Mouse (Mus musculus): Measurements from ENCODE around the gene Rab3il1. TPM values are rescaled to one million over a fixed set of nuclear protein-coding genes. Genes with fewer than 3 reads are reported as not detected.

Gene Rab3il1
- polyA plus RNA-seq, 1 experiment from 2014 or later = 24.5 TPM

DNA sequence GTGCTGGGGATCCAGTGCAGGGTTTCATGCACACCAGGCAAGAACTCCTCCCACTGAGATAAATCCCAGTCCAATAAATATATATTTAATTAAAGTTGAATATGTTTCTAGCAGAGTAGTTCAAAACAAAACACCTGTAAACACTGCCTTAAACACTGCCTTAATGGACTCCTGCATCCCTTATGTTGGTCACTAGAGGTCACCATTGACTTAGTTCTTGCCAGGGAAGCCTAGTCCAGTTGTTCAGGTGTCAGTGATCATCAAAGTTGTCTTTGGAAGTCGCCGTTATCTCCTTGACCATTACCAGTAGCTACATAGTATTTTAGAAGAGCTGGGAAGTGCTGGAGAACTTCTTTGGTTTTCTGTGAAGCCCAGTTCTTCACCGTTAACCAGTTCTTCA lies 1.1 kb upstream of the Rab3il1 start:
- Histone ChIP-seq H3K4me1 (no peaks in the 10 kb centered on the region), H3K27ac (no peak overlapping the region), H3K4me3 (no peak overlapping the region), H3K4me2 (no peak overlapping the region), H3K9ac (no peak overlapping the region), H3K36me3 (replicated peaks) (no peaks in the 10 kb centered on the region), H3K9me3 (no peaks in the 10 kb centered on the region), H3K27me3 (replicated peaks) (no peaks in the 10 kb centered on the region)
- 16% methylated on average over 3 of the region's 3 CpGs for WGBS
- peak; percentile 71; the same call in 1 of the 2 replicates for ATAC-seq (replicated peaks)

DNA sequence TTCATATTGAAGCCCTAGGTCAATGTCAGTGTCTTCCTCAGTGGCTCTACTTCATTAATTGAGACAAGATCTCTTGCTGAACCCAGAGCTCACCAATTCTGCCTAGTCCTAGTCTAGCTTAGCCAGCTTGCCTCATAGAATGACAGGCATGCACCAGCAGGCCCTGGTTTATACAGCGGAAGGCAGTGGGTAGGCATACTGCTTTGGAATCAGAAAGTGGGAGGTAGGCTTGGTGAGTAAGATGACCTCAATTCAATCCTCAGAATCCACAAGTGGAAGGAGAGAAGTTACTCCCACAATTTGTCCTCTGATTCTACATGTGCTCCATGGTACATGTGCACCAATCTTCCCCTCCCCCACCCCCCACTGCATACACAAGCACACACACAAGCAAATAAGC lies 2.2 kb downstream of the Rab3il1 start:
- H3K4me2 ChIP-seq = no peak overlapping the region
- no peak for ATAC-seq (replicated peaks)
- H3K4me1 ChIP-seq = no peaks in the 10 kb centered on the region
- H3K36me3 ChIP-seq (replicated peaks) = no peaks in the 10 kb centered on the region
- H3K9ac ChIP-seq = no peak overlapping the region
- 97% methylated on average over 1 of the region's 1 CpGs for WGBS
- no peak overlapping the region for H3K27ac ChIP-seq
- H3K9me3 ChIP-seq = no peaks in the 10 kb centered on the region
- H3K4me3 ChIP-seq = no peak overlapping the region
- no peaks in the 10 kb centered on the region for H3K27me3 ChIP-seq (replicated peaks)

GRCm38 (mm10) chr19:10011408-10011807 lies 9.9 kb downstream of the Rab3il1 start:
- H3K4me3 ChIP-seq = no peak overlapping the region
- no peaks in the 10 kb centered on the region for H3K36me3 ChIP-seq (replicated peaks)
- H3K4me1 ChIP-seq = no peaks in the 10 kb centered on the region
- 85% methylated on average over 1 of the region's 1 CpGs for WGBS
- H3K27me3 ChIP-seq (replicated peaks) = no peaks in the 10 kb centered on the region
- no peak overlapping the region for H3K27ac ChIP-seq
- H3K4me2 ChIP-seq = no peak overlapping the region
- no peaks in the 10 kb centered on the region for H3K9me3 ChIP-seq
- no peak for ATAC-seq (replicated peaks)
- H3K9ac ChIP-seq = no peak overlapping the region

GRCm38 (mm10) chr19:10012827-10013278 lies 11.4 kb downstream of the Rab3il1 start:
- Histone ChIP-seq H3K9ac (no peak overlapping the region), H3K9me3 (no peaks in the 10 kb centered on the region), H3K36me3 (replicated peaks) (no peaks in the 10 kb centered on the region), H3K4me3 (no peak overlapping the region), H3K27me3 (replicated peaks) (no peaks in the 10 kb centered on the region), H3K4me2 (no peak overlapping the region), H3K4me1 (peaks cover 5% of the 10 kb centered on the region; the same call in 1 of the 2 replicates), H3K27ac (no peak overlapping the region)
- WGBS = 58% methylated on average over 6 of the region's 6 CpGs
- no peak for ATAC-seq (replicated peaks)

DNA sequence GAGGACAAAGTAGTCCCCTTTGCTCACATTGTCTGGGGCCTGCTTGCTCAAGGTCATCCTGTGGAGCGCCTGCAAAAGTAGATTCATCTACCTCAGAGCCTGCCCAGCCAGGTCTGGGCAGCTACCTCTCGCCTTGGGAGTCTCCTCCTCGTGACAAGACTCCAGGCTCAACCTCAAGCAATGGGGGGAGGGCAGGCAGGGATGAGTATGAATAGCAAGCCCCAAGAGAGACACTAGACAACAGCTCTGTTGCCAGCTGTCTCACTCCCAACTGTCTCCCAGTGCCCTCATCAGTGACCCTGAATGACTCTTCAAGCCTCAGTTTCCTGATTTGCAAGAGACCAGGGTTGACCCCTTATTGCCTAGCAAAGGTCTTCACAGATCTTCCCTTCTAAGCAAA lies 11.9 kb downstream of the Rab3il1 start:
- 50% methylated on average over 3 of the region's 3 CpGs for WGBS
- Histone ChIP-seq H3K4me1 (peaks cover 10% of the 10 kb centered on the region), H3K36me3 (replicated peaks) (no peaks in the 10 kb centered on the region), H3K27ac (no peak overlapping the region), H3K4me2 (no peak overlapping the region), H3K4me3 (no peak overlapping the region), H3K27me3 (replicated peaks) (no peaks in the 10 kb centered on the region), H3K9me3 (no peaks in the 10 kb centered on the region), H3K9ac (no peak overlapping the region)
- no peak for ATAC-seq (replicated peaks)

DNA sequence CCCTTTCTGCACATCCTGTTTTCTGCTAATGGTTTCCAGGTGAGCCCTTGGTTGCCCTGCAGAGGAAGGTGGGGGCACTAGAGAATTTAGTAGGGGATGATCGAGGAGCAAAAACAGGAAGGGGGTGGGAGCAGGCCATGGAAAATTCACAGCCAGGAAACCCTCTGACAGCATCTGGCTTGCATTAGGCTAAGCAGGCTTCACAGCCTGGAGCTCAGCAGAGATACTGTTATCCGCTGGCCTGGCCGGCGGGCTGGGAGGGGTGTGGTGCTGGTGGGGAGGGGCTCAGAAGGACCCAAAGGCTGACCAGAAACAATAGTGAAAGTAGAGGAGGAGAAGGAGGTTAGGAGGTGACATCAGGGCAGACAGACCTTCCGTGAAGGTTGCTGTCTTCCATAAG lies 12.4 kb downstream of the Rab3il1 start:
- no peak overlapping the region for H3K4me2 ChIP-seq
- H3K36me3 ChIP-seq (replicated peaks) = no peaks in the 10 kb centered on the region
- no peaks in the 10 kb centered on the region for H3K9me3 ChIP-seq
- no peak overlapping the region for H3K27ac ChIP-seq
- no peak for ATAC-seq (replicated peaks)
- H3K27me3 ChIP-seq (replicated peaks) = no peaks in the 10 kb centered on the region
- H3K9ac ChIP-seq = no peak overlapping the region
- WGBS = 78% methylated on average over 5 of the region's 5 CpGs
- H3K4me3 ChIP-seq = no peak overlapping the region
- H3K4me1 ChIP-seq = peaks cover 16% of the 10 kb centered on the region

- no peaks in the 10 kb centered on the region for H3K36me3 ChIP-seq (replicated peaks)
- 86% methylated on average over 13 of the region's 13 CpGs for WGBS
- H3K4me1 ChIP-seq = peaks cover 23% of the 10 kb centered on the region
- no peaks in the 10 kb centered on the region for H3K27me3 ChIP-seq (replicated peaks)
- H3K27ac ChIP-seq = no peak overlapping the region
- H3K9me3 ChIP-seq = no peaks in the 10 kb centered on the region
- ATAC-seq (replicated peaks) = no peak
- H3K4me3 ChIP-seq = no peak overlapping the region
- H3K4me2 ChIP-seq = no peak overlapping the region
- no peak overlapping the region for H3K9ac ChIP-seq
These were observed 13.4 kb downstream of the Rab3il1 start for GRCm38 (mm10) chr19:10014824-10015223.

DNA sequence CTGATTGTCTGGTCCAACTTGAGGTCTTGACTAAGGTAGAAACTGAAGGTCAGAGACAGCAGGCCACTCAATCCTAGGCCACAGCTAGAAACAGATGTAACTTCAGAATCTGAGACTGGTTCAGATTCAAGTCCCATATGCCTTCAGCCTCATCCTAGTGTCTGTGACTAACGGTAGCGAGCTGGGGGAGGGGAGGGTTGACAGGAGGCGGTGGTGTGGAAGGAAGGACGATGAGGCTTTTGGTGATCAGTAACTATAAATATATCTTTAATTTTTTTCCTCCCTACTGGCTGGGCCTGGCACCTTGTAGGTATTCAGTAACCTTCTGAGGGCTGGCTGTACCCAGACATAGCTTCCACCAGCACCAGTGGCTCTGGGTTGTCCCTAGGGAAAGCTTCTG lies 14.0 kb downstream of the Rab3il1 start:
- ATAC-seq (replicated peaks) = no peak
- Histone ChIP-seq H3K9me3 (no peaks in the 10 kb centered on the region), H3K36me3 (replicated peaks) (no peaks in the 10 kb centered on the region), H3K9ac (no peak overlapping the region), H3K4me2 (no peak overlapping the region), H3K4me3 (no peak overlapping the region), H3K27me3 (replicated peaks) (no peaks in the 10 kb centered on the region), H3K27ac (no peak overlapping the region), H3K4me1 (peaks cover 23% of the 10 kb centered on the region)
- WGBS = 85% methylated on average over 4 of the region's 4 CpGs

- Histone ChIP-seq H3K27ac (no peak overlapping the region), H3K36me3 (replicated peaks) (no peaks in the 10 kb centered on the region), H3K4me3 (no peak overlapping the region), H3K27me3 (replicated peaks) (no peaks in the 10 kb centered on the region), H3K4me1 (peaks cover 23% of the 10 kb centered on the region), H3K9me3 (no peaks in the 10 kb centered on the region), H3K4me2 (no peak overlapping the region), H3K9ac (no peak overlapping the region)
- WGBS = 87% methylated on average over 4 of the region's 4 CpGs
- ATAC-seq (replicated peaks) = no peak
These were observed 14.7 kb downstream of the Rab3il1 start for GRCm38 (mm10) chr19:10016151-10016550.

- ATAC-seq (replicated peaks) = peak; percentile 96
These were observed 16.4 kb downstream of the Rab3il1 start for GRCm38 (mm10) chr19:10017637-10018526.

DNA sequence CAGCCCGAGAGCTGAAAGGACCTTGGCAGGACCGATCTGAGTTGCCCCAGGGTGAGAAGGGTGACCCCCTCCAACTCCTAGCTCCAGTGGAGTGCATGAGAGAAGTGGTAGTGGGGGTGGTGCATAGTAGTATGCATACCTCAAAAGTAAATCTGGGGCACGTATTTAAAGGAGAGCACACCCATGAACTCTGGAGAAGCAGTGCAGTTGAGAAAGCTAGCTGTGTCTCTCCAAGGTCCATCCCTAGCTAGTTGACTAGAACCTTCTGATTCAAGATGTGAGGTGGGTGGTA lies 17.0 kb downstream of the Rab3il1 start:
- no peak; the same call in 1 of the 2 replicates for ATAC-seq (replicated peaks)
- H3K36me3 ChIP-seq (replicated peaks) = no peaks in the 10 kb centered on the region
- no peaks in the 10 kb centered on the region for H3K27me3 ChIP-seq (replicated peaks)
- no peak overlapping the region for H3K27ac ChIP-seq
- H3K4me1 ChIP-seq = peaks cover 23% of the 10 kb centered on the region
- H3K4me3 ChIP-seq = peak overlapping the region; percentile 74
- peak overlapping the region; percentile 98 for H3K4me2 ChIP-seq
- no peaks in the 10 kb centered on the region for H3K9me3 ChIP-seq
- 0% methylated on average over 3 of the region's 3 CpGs for WGBS
- H3K9ac ChIP-seq = peak overlapping the region; percentile 76

More at GRCm38 (mm10) chr19:10017637-10018526, 16.4 kb downstream of the Rab3il1 start:
- Histone ChIP-seq H3K27me3 (replicated peaks) (no peaks in the 10 kb centered on the region), H3K36me3 (replicated peaks) (no peaks in the 10 kb centered on the region), H3K9ac (peak overlapping the region; percentile 76), H3K4me1 (peaks cover 23% of the 10 kb centered on the region), H3K27ac (peak overlapping the region; percentile 68), H3K4me3 (peak overlapping the region; percentile 74), H3K4me2 (peak overlapping the region; percentile 98), H3K9me3 (no peaks in the 10 kb centered on the region)
- WGBS = 5% methylated on average over 44 of the region's 44 CpGs

DNA sequence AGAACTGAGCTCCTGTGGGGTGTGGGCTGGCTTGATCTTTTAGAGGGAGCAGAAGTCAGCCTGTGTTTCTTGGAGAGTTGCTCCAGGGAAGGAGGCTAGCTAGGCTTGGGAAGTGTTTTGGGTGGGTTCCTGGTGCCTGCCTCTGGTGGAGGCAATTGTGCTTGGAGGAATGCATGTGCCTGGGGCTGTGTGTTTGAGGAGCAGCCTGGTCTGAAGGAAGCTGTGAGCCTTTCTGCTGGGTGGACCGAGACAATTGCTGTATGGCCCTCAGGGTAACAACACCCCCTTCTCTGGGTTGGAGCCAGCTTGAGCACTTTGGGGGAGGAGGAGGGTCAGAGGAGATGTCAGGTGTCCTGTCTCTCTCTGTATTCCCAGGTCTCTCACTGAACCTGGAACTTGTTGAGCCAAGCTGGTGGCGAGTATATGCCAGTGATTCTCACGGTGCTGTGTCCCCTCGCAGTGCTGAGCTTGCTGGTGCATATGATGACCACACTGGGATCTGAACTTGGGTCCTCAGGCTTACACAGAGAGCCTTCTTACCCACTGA lies 17.8 kb downstream of the Rab3il1 start:
- Histone ChIP-seq H3K9ac (no peak overlapping the region), H3K27ac (no peak overlapping the region), H3K9me3 (no peaks in the 10 kb centered on the region), H3K4me3 (peak overlapping the region; percentile 74), H3K27me3 (replicated peaks) (no peaks in the 10 kb centered on the region), H3K4me1 (peaks cover 23% of the 10 kb centered on the region), H3K36me3 (replicated peaks) (no peaks in the 10 kb centered on the region), H3K4me2 (peak overlapping the region; percentile 98)
- ATAC-seq (replicated peaks) = no peak
- 84% methylated on average over 4 of the region's 4 CpGs for WGBS

GRCm38 (mm10) chr19:10021981-10022380 lies 20.5 kb downstream of the Rab3il1 start:
- Histone ChIP-seq H3K27ac (no peak overlapping the region), H3K4me2 (no peak overlapping the region), H3K27me3 (replicated peaks) (no peaks in the 10 kb centered on the region), H3K9ac (no peak overlapping the region), H3K36me3 (replicated peaks) (no peaks in the 10 kb centered on the region), H3K4me3 (no peak overlapping the region), H3K9me3 (no peaks in the 10 kb centered on the region), H3K4me1 (peaks cover 30% of the 10 kb centered on the region)
- 83% methylated on average over 2 of the region's 2 CpGs for WGBS
- no peak for ATAC-seq (replicated peaks)

Measured in midbrain, embryonic 15.5 days (tissue).